Comparison of ENCODE assay signal across 1 mouse cellular context in genomic region chr4:25009328-25009727, GRCm38 (mm10). TPM values are rescaled to one million over a fixed set of nuclear protein-coding genes. Genes with fewer than 3 reads are reported as not detected.
"Had no signal": no experiment of that assay in that cellular context is flagged by ENCODE, and none has a peak within 500 bp of the region (broad histone marks: within the 10 kb centered on the region; RNA-seq: fewer than 3 reads in every experiment).

No protein-coding gene starts in this region.

RNA-seq across cellular contexts. Expression of gene Gpr63, which starts 43.1 kb away (rescaled TPM):
- total RNA-seq: hematopoietic stem cell, adult 5-6 weeks had no signal
